Mouse (Mus musculus) CH12.LX (cell line): ENCODE measurements around the gene Pfkl. TPM values are rescaled to one million over a fixed set of nuclear protein-coding genes. Genes with fewer than 3 reads are reported as not detected.
A peak's percentile ranks its signal among the peaks of the same experiment; 100 is the strongest.

Source experiments
- DNase-seq: peaks from one replicate; pipeline ENCODE4 v3.0.0-alpha.2; 2013; ENCODE audit errors: extremely low read depth
- H3K27ac ChIP-seq: 2 replicates; pipeline ENCODE4 v1.5.1; 2012; ENCODE audit warnings: low read depth, mild to moderate bottlenecking, control low read depth, moderate library complexity; ENCODE audit not compliant: insufficient read depth
- H3K27me3 ChIP-seq: replicated peaks from 2 replicates; pipeline ENCODE3; 2012; ENCODE audit warnings: inconsistent platforms
- H3K36me3 ChIP-seq, 2 experiments: replicated peaks in 1 of 2; 2 replicates each; pipeline versions ENCODE3 to v1.6.1; 2012; ENCODE audit warnings: inconsistent platforms in 1 of 2, low read length in 1 of 2, mild to moderate bottlenecking in 1 of 2, mixed read lengths in 1 of 2, moderate library complexity in 1 of 2; ENCODE audit not compliant: control insufficient read depth in 1 of 2, insufficient read depth in 1 of 2
- H3K4me1 ChIP-seq, 2 experiments: 2 replicates each; pipeline ENCODE4 v1.6.1; 2012; ENCODE audit warnings: inconsistent platforms in 1 of 2, moderate library complexity in 1 of 2; ENCODE audit not compliant: insufficient read depth in 2 of 2, control insufficient read depth in 1 of 2
- H3K4me2 ChIP-seq: 2 replicates; pipeline ENCODE4 v1.6.1; 2012; ENCODE audit warnings: low read depth, mild to moderate bottlenecking, control low read depth; ENCODE audit not compliant: poor library complexity, insufficient read depth, severe bottlenecking
- H3K4me3 ChIP-seq, 3 experiments: fragments of 150-350 bp in 1 of 3; sonication (generic) in 1 of 3; replicated peaks in 1 of 3; 2 replicates each; pipeline versions ENCODE3 to v1.5.1; 2011 to 2012; ENCODE audit warnings: low read depth in 2 of 3, low read length in 2 of 3, mild to moderate bottlenecking in 2 of 3, moderate library complexity in 2 of 3, control low read depth in 1 of 3, improper control_type of control experiment in 1 of 3, inconsistent platforms in 1 of 3, mixed read lengths in 1 of 3; ENCODE audit not compliant: poor library complexity in 1 of 3
- H3K79me2 ChIP-seq: replicated peaks from 2 replicates; pipeline ENCODE4 v1.6.1; 2012; ENCODE audit warnings: mild to moderate bottlenecking, moderate library complexity; ENCODE audit not compliant: control insufficient read depth, poor library complexity, insufficient read depth, severe bottlenecking; ENCODE audit errors: extremely low read depth
- H3K9ac ChIP-seq: 2 replicates; pipeline ENCODE4 v1.6.1; 2012; ENCODE audit warnings: low read depth, mild to moderate bottlenecking, control low read depth, moderate library complexity; ENCODE audit not compliant: insufficient read depth
- H3K9me3 ChIP-seq: replicated peaks from 2 replicates; pipeline ENCODE3; 2012; ENCODE audit warnings: low read length, inconsistent platforms, mixed read lengths
- CHD1 ChIP-seq: IDR thresholded peaks from 2 replicates; pipeline ENCODE4 v1.6.1; 2012; ENCODE audit warnings: low read depth, low read length, improper control_type of control experiment, inconsistent platforms
- CHD2 ChIP-seq: IDR thresholded peaks from 2 replicates; pipeline ENCODE4 v1.6.1; 2011; ENCODE audit warnings: low read length, improper control_type of control experiment
- CTCF ChIP-seq, 2 experiments: IDR thresholded peaks in 1 of 2; conservative IDR thresholded peaks in 1 of 2; 2 replicates each; pipeline ENCODE4 v1.5.1; 2011 to 2012; ENCODE audit warnings: low read depth in 2 of 2, low read length in 2 of 2, improper control_type of control experiment in 1 of 2, inconsistent platforms in 1 of 2, mild to moderate bottlenecking in 1 of 2, moderate library complexity in 1 of 2
- ETS1 ChIP-seq: conservative IDR thresholded peaks from 2 replicates; pipeline ENCODE4 v1.6.1; 2012; ENCODE audit warnings: low read depth, mild to moderate bottlenecking, inconsistent platforms, low read length, improper control_type of control experiment, moderate library complexity
- MYC ChIP-seq: IDR thresholded peaks from 2 replicates; pipeline ENCODE4 v1.6.1; 2011; ENCODE audit warnings: low read depth, mild to moderate bottlenecking, improper control_type of control experiment, low read length
- RAD21 ChIP-seq: IDR thresholded peaks from 2 replicates; pipeline ENCODE4 v1.6.1; 2011; ENCODE audit warnings: low read depth, mild to moderate bottlenecking, low read length, improper control_type of control experiment, moderate library complexity
- RCOR1 ChIP-seq: conservative IDR thresholded peaks from 2 replicates; pipeline ENCODE4 v1.6.1; 2012; ENCODE audit warnings: low read depth, mild to moderate bottlenecking, inconsistent platforms, low read length, improper control_type of control experiment
- USF2 ChIP-seq: conservative IDR thresholded peaks from 2 replicates; pipeline ENCODE4 v1.6.1; 2011; ENCODE audit warnings: low read depth, low read length, improper control_type of control experiment
- ZC3H11A ChIP-seq: IDR thresholded peaks from 2 replicates; pipeline ENCODE4 v1.6.1; 2012; ENCODE audit warnings: low read depth, mild to moderate bottlenecking, inconsistent platforms, low read length, improper control_type of control experiment
- ZMIZ1 ChIP-seq: IDR thresholded peaks from 2 replicates; pipeline ENCODE4 v1.6.1; 2012; ENCODE audit warnings: low read depth, mild to moderate bottlenecking, inconsistent platforms, low read length, improper control_type of control experiment
- dilution Hi-C: fragments of 300-500 bp; cut with MboI; formaldehyde crosslinking; loops from 2 replicates; pipeline ENCODE4 v1.14.3; 2020; ENCODE audit warnings: low sequenced_read_pairs; ENCODE audit not compliant: extremely low pct_unique_long_range_greater_than_20kb, extremely low pct_ligation_motif_present
- in situ Hi-C: fragments of 300-500 bp; cut with MboI; formaldehyde crosslinking; loops from 3 replicates; pipeline ENCODE4 v1.14.3; 2019; ENCODE audit warnings: low sequenced_read_pairs, low pct_ligation_motif_present, low pct_unique_long_range_greater_than_20kb, mixed read lengths
- polyA plus RNA-seq: library from polyadenylated mRNA; unstranded; fragments of >175 nt; gene quantifications from 2 replicates; pipeline ENCODE4 v1.2.1, GENCODE M21; 2012; ENCODE audit warnings: low read depth; ENCODE audit not compliant: insufficient read length
- total RNA-seq, 2 experiments: library from RNA; depleted of rRNA; stranded (reverse); fragments of 300-350 nt in 1 of 2; fragments of >200 nt in 1 of 2; gene quantifications; 2 replicates each; pipeline ENCODE4 v1.2.3; 2012 to 2014

The Pfkl gene
- total and polyA plus RNA-seq, 3 experiments, result 95.9 to 210 (median 159) TPM

DNA sequence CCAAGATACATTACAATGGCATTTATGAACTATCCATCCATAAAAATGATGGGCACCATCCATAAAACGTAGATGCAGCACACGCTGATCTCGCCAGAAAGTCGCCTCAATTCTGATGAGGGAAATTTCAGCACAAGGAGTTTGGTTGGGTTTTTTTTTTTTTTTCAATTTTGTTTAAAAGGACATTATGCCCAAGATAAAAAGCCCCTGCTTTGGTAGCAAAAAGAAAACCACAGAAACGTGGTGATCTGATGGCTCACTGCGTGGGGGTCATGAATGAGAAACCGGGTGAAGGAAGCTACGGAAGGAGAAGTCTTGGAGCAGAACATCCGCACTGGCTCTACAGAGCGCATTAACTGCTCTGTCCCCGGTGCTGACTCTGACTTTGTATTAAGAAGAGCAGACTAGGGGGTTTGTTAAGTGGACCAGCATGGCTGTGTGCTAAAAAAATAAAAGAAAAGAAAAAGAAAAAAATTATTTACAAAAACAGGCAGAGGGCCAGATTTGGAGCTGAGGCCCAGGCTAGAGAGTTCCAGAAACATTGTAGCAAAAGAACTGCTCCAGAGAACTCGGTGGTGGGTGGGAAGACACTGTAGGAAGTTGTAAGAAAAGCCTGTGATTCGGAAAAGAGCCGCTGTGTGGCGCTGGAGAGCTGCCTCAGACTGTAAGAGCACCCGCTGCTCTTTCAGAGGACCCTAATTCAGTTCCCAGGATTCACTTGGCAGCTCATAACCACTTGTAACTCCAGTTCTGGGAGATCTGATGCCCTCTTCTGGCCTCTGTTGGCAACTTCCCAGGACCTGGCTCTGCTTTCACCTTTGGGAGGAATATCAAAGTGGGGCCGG is 38.0 kb downstream of the Pfkl start:
- peak; percentile 48 for DNase-seq
- peaks cover 9 to 12% of the 10 kb centered on the region in 2 experiments for H3K4me1 ChIP-seq
- H3K79me2 ChIP-seq, result no peaks in the 10 kb centered on the region
- dilution Hi-C loops, result no loop called here
- no peak overlapping the region for H3K9ac ChIP-seq
- in situ Hi-C loops, result no loop called here
- H3K4me2 ChIP-seq, result no peak overlapping the region
- no peak overlapping the region for H3K27ac ChIP-seq
- H3K4me3 ChIP-seq, result no peak overlapping the region
- H3K27me3 ChIP-seq, result peaks cover 64% of the 10 kb centered on the region
- TF ChIP-seq RAD21, result peak; percentile 31
- no peak for TF ChIP-seq RCOR1
- TF ChIP-seq CTCF (conservative IDR thresholded peaks at IDR 0.05 in 1 of 2, IDR thresholded peaks at IDR 0.05 in 1 of 2; ENCODE audit: low read depth in 2 of 2, low read length in 2 of 2), result peak in 1 of 2 experiments; percentile 60; a peak in 2 of 4 replicates
- TF ChIP-seq, all 38 proteins: peak for 2
- no peaks in the 10 kb centered on the region for H3K36me3 ChIP-seq
- peaks cover 7% of the 10 kb centered on the region for H3K9me3 ChIP-seq

DNA sequence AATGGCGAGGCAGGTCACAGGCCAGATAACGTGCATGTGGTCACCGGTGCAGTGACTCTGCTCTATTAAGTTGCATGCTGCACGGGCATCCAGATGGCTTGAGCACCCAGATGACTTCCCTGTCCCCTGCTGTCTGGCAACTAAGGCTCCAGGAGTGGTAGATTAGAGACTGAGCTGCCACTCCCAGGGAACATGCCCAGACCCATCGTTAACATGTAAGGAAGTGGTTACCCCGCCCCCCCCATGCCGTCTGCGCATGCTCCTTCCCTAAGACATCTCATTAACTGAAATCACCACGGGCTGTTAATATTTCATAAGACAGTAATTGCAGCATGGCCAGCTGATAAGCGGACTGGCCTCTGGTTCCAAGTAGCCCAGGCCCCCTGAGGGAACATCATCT is 38.7 kb downstream of the Pfkl start:
- peaks cover 64% of the 10 kb centered on the region for H3K27me3 ChIP-seq
- H3K27ac ChIP-seq, result no peak overlapping the region
- dilution Hi-C loops, result no loop called here

DNA sequence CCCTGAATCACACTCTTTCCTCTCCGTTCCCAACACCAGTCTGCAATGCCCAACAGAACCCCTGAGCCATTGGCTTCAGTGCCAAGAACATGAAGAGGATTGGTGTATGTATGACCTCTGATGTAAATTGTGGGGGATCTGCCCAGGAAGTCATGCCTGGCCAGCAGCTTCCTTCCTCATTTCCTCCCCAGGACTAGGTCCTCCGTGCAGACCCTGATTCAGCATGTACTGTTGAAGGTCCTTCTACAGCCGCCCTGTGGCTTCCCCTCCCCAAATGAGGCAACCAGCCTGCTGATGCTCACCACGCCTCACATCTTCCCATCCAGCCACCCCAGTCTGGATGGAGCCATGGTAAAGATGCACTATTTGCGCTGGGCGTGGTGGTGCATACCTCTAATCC is 39.4 kb downstream of the Pfkl start, which contains the start of gene Trpm2:
TSS of gene Trpm2 (minus strand) at position 83 of the 400 bp plus-strand sequence.
- Histone ChIP-seq H3K4me2 (no peak within 1 kb of the TSS), H3K4me1 (peaks cover 9 to 12% of the 10 kb centered on the region in 2 experiments), H3K36me3 (no peaks in the 10 kb centered on the region), H3K9ac (no peak within 1 kb of the TSS), H3K79me2 (no peaks in the 10 kb centered on the region)
- TF ChIP-seq ZMIZ1 (no peak), ZC3H11A (no peak), MYC (no peak), CHD2 (no peak), CHD1 (no peak), USF2 (no peak), ETS1 (no peak)
- TF ChIP-seq, all 38 proteins: peak for 0
- Histone ChIP-seq H3K9me3 (peaks cover 7% of the 10 kb centered on the region), H3K27me3 (peaks cover 66% of the 10 kb centered on the region), H3K4me3 (no peak within 1 kb of the TSS), H3K27ac (no peak within 1 kb of the TSS)
- dilution Hi-C loops (no loop called here), in situ Hi-C loops (no loop called here)
- no peak for DNase-seq

More for the DNA sequence above, 38.7 kb downstream of the Pfkl start:
- DNase-seq, result no peak
- peaks cover 7% of the 10 kb centered on the region for H3K9me3 ChIP-seq
- no peak overlapping the region for H3K4me3 ChIP-seq
- in situ Hi-C loops, result no loop called here
- H3K79me2 ChIP-seq, result no peaks in the 10 kb centered on the region
- H3K9ac ChIP-seq, result no peak overlapping the region
- TF ChIP-seq RAD21, result no peak
- H3K36me3 ChIP-seq, result no peaks in the 10 kb centered on the region
- no peak overlapping the region for H3K4me2 ChIP-seq
- peaks cover 9 to 12% of the 10 kb centered on the region in 2 experiments for H3K4me1 ChIP-seq
